Mouse (Mus musculus) embryonic facial prominence, embryonic 12.5 days (tissue): Measurements from ENCODE around the gene Lhx8. TPM values are rescaled to one million over a fixed set of nuclear protein-coding genes. Genes with fewer than 3 reads are reported as not detected.

ENCODE experiments used
- ATAC-seq: fragments of 200-750 bp; cut with Nextera tagmentation; 2 replicates; pipeline ENCODE4 v1.8.0; 2017; ENCODE audit not compliant: insufficient number of reproducible peaks, insufficient read depth, low FRiP score, low TSS enrichment
- H3K27ac ChIP-seq: fragments of 300-500 bp; sonication (generic); 2 replicates; pipeline ENCODE4 v1.5.1; 2016; ENCODE audit warnings: mild to moderate bottlenecking
- H3K27me3 ChIP-seq: fragments of 300-500 bp; sonication (generic); 2 replicates; pipeline ENCODE4 v1.6.1; 2016; ENCODE audit warnings: mild to moderate bottlenecking, moderate library complexity
- H3K36me3 ChIP-seq: fragments of 300-500 bp; sonication (generic); 2 replicates; pipeline ENCODE4 v1.6.1; 2016; ENCODE audit warnings: mild to moderate bottlenecking
- H3K4me1 ChIP-seq: fragments of 300-500 bp; sonication (generic); 2 replicates; pipeline ENCODE4 v1.6.1; 2016
- H3K4me2 ChIP-seq: fragments of 300-500 bp; sonication (generic); replicated peaks from 2 replicates; pipeline ENCODE4 v1.6.1; 2016; ENCODE audit warnings: mild to moderate bottlenecking, moderate library complexity
- H3K4me3 ChIP-seq: fragments of 300-500 bp; sonication (generic); 2 replicates; pipeline ENCODE4 v1.5.1; 2016; ENCODE audit warnings: mild to moderate bottlenecking
- H3K9ac ChIP-seq: fragments of 300-500 bp; sonication (generic); 2 replicates; pipeline ENCODE4 v1.6.1; 2016; ENCODE audit warnings: mild to moderate bottlenecking, moderate library complexity
- H3K9me3 ChIP-seq: fragments of 300-500 bp; sonication (generic); 2 replicates; pipeline ENCODE4 v1.6.1; 2016; ENCODE audit warnings: mild to moderate bottlenecking, moderate library complexity
- WGBS: fragments of 180-500 bp; shearing (Covaris S2); methylation state at CpG from one replicate; pipeline ENCODE4 v1.1.7; 2016; 5-methylcytosine and 5-hydroxymethylcytosine counted together
- polyA plus RNA-seq: library from polyadenylated mRNA; unstranded; fragments of >200 nt; fragmentation: Nextera tagmentation; extraction: Ambion mirVana; gene quantifications from 2 replicates; pipeline ENCODE4 v1.2.1, GENCODE M21; 2016

The Lhx8 gene
- polyA plus RNA-seq, 1 experiment from 2014 or later, result 60.9 TPM

DNA sequence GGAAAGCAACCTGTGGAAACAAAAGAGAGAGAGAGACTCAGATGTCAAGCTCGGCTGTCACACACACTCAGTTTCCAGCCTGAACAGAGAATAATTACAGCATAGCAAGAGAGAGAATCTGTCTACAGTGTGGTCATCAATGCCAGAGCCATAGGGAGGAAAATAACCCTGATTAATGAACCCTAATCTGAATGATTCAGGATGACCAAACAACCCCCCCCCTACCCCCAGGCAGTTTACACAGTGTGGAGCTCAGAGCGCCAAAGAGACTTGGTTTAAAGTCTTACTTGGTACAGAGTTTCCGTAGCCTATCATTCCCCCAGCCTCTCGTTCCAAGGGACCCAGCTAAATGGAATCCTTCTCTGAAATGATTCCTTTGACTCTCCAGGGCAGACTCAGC lies 45.1 kb downstream of the Lhx8 start:
- 0 out of 2 replicates have a peak, but pooled peaks cover 4% of the 10 kb centered on the region for H3K4me1 ChIP-seq
- H3K4me2 ChIP-seq, result no peak overlapping the region
- H3K9ac ChIP-seq, result no peak overlapping the region
- 0 out of 2 replicates have a peak, but pooled peaks cover 3% of the 10 kb centered on the region for H3K27me3 ChIP-seq
- ATAC-seq, result 0 out of 2 replicates have a peak, but pooled peaks have one; percentile 18
- H3K9me3 ChIP-seq, result no peaks in the 10 kb centered on the region
- no peaks in the 10 kb centered on the region for H3K36me3 ChIP-seq
- H3K4me3 ChIP-seq, result no peak overlapping the region
- 47% methylated on average over 4 of the region's 4 CpGs for WGBS
- no peak overlapping the region for H3K27ac ChIP-seq

DNA sequence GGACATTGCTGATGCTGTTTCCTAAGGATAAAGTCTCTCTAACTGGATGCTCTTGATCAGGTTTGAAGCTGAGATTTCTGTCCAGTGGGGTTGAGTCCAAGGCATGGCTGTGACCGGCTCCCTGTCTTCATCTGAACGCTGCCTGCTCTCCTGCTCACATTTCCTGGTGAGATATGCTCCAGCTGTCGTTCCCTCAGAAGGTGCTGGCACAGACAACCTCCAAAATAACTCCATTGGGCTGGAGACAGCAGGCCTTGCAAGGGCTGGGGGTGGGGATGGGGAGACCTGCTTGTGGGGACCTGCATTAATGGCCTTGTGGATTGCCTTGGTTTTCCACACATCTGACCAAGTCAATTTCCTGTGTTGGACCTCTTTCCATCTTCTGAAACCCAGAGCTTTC lies 46.2 kb downstream of the Lhx8 start:
- Histone ChIP-seq H3K27me3 (0 out of 2 replicates have a peak, but pooled peaks cover 3% of the 10 kb centered on the region), H3K9me3 (no peaks in the 10 kb centered on the region), H3K4me1 (0 out of 2 replicates have a peak, but pooled peaks cover 4% of the 10 kb centered on the region), H3K27ac (no peak overlapping the region), H3K4me3 (no peak overlapping the region), H3K4me2 (no peak overlapping the region), H3K36me3 (no peaks in the 10 kb centered on the region), H3K9ac (no peak overlapping the region)
- WGBS, result 62% methylated on average over 3 of the region's 3 CpGs
- no peak for ATAC-seq

DNA sequence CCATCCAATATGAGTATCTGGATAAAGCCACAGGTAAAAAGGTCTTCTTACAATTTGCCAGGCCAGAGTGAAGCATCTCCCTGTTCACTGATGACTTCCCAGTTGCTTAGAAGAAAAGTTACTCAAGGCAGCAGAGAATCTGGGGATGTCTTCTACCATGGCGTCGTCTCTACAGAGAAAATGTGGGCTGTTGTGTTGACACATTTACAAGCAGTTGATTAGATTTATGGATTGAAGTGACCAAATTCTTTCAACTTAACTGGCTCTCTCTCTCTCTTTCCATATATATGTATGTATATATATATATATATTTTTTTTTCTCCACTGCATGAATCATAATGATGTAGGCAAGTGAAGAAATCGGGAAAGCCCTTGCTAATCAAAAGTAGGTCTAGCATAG lies 55.8 kb downstream of the Lhx8 start:
- H3K27me3 ChIP-seq, result no peaks in the 10 kb centered on the region
- no peak overlapping the region for H3K4me2 ChIP-seq
- no peak for ATAC-seq
- no peaks in the 10 kb centered on the region for H3K9me3 ChIP-seq
- no peaks in the 10 kb centered on the region for H3K4me1 ChIP-seq
- H3K4me3 ChIP-seq, result no peak overlapping the region
- no peak overlapping the region for H3K9ac ChIP-seq
- H3K27ac ChIP-seq, result no peak overlapping the region
- WGBS, result 85% methylated on average over 3 of the region's 3 CpGs
- H3K36me3 ChIP-seq, result no peaks in the 10 kb centered on the region

DNA sequence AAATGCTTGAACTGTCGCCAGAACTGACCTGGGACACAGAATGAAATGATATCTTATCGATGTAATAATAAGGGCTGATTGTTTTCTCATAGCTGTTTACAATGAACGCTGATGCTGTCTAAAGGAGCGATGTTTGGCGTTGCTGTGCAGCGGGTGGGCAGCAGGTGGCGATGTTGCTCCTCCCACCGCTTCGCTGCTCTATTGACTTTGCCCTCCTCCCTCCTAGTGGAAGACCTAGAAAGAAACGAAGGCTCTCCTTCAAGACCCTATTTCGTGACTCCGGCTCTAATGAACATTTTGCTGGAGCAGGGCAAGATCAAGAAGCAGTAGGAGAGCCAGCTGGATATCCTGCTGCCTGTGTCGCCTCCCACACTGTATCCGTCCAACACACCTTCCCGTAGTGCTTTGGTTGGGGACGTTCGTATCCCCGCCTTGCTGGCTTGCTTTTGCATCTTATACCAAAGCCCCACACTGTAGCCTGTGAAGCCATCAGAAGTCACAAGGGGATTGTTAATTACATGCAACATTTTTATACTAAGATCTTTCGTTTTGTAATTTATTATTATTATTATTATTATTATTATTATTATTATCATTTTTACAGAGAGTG lies 60.6 kb downstream of the Lhx8 start:
- H3K9me3 ChIP-seq, result no peaks in the 10 kb centered on the region
- peak overlapping the region; percentile 28 for H3K4me3 ChIP-seq
- no peak overlapping the region for H3K9ac ChIP-seq
- H3K4me2 ChIP-seq, result peak overlapping the region; percentile 49
- no peaks in the 10 kb centered on the region for H3K4me1 ChIP-seq
- WGBS, result 11% methylated on average over 19 of the region's 19 CpGs
- H3K36me3 ChIP-seq, result no peaks in the 10 kb centered on the region
- 0 out of 2 replicates have a peak, but pooled peaks have one; percentile 53 for ATAC-seq
- H3K27me3 ChIP-seq, result no peaks in the 10 kb centered on the region
- H3K27ac ChIP-seq, result no peak overlapping the region

DNA sequence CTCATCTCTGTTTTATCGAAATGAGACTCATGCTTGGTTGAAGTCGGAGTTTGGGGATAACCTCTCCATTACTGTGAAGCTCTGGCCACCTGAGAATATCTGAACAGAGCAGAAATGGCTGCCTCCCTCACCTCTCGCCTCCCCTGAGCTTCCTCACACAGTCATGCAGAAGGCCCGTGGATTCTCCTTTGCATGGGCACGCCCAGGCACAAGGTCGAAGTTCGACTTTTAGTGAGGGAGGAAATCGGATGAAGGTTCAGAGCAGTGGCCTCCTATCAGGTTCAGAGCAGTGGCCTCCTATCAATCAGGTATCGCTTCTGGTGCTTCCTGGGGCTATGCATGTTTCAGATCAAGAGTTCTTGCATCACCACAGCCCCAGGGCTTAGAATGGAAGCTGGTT lies 62.1 kb downstream of the Lhx8 start:
- H3K4me3 ChIP-seq, result no peak overlapping the region
- no peak for ATAC-seq
- no peak overlapping the region for H3K4me2 ChIP-seq
- no peak overlapping the region for H3K27ac ChIP-seq
- WGBS, result 73% methylated on average over 9 of the region's 9 CpGs
- H3K9ac ChIP-seq, result no peak overlapping the region
- no peaks in the 10 kb centered on the region for H3K27me3 ChIP-seq
- H3K36me3 ChIP-seq, result no peaks in the 10 kb centered on the region
- no peaks in the 10 kb centered on the region for H3K4me1 ChIP-seq
- H3K9me3 ChIP-seq, result no peaks in the 10 kb centered on the region

DNA sequence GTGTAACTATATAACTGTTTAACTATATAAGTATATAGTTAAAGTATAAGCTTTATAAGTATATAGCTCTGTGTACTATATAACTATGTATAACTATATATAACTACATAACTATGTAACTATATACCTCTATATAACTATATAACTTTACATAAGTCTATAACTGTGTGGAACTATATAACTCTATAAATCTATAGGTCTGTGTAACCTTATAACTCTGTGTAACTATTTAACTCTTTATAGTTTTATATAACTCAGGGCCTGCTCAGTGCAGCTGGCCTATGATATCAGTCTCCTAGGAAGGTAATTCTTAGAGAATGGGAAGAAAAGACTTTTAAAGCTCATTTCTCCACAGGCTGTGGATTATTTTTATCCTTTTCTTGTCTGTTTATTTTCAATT lies 73.1 kb downstream of the Lhx8 start:
- Histone ChIP-seq H3K4me3 (no peak overlapping the region), H3K4me2 (no peak overlapping the region), H3K9ac (no peak overlapping the region), H3K27me3 (no peaks in the 10 kb centered on the region), H3K4me1 (no peaks in the 10 kb centered on the region), H3K36me3 (no peaks in the 10 kb centered on the region), H3K27ac (no peak overlapping the region), H3K9me3 (no peaks in the 10 kb centered on the region)
- ATAC-seq, result no peak
